Mouse (Mus musculus): ENCODE results near the gene Vmn1r211.

GRCm38 (mm10) chr13:22846798-22847197 is 10.6 kb downstream of the Vmn1r211 start:
- TF ChIP-seq CTCF (IDR thresholded peaks at IDR 0.05; ENCODE audit: low read depth, low read length) = no peak
- TF ChIP-seq POLR2A (IDR thresholded peaks at IDR 0.05; ENCODE audit: insufficient read depth, low read length) = no peak

Measured in ES-Bruce4 (cell line).